Mouse (Mus musculus) right cerebral cortex, postnatal 14 days (tissue): Measurements from ENCODE around the gene Cep41.

Experiments
- DNase-seq: peaks from one replicate; pipeline ENCODE4 v3.0.0; 2022

The Cep41 gene

DNA sequence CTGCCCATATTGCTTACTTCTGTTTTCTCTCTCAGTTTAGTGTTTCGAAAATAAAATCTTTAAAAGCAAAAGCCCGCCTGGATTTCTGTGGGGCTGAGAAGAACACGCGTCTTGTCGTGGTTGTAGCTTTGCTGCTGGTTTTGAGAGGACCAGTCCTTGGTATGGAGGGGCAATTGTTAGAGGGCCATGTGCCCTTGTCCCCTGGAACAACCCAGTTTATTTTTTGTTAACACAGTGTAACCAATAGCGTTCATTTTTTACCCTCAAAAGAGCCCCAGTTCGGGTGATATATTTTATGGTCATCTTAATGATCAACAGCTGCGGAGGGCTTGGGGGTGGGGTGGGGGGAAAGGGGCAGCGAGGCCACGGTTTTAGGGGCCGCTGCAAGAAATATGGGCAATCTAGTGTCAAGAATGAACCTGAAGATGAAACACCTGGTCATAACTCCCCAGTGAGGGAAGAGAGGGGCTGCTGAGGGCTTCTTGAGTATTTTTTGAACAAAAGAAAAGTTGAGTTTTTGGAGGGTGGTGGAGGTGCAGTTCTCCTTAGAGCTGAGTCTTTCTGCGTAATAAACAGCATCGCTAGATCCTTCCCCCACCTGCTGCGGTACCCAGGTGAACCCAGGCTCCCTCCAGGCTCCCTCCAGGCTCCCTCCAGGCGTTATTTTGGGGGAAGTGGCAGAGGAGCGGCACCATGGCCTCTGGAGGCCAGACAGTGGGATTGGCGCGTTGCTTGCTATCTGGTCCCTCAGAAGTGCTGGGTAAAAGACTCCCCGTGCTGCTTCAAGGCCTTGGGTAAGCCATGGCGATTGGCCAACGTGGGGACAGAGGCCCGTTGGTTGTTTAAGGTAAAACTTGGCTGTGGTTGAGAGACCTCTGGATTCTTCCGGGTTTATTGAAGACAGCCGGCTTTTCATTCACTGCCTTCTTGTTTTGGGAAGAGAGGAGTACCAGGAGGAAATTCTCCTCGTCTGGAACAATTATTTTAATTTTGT, 17.1 kb upstream of the Cep41 start:
- no peak for DNase-seq

DNA sequence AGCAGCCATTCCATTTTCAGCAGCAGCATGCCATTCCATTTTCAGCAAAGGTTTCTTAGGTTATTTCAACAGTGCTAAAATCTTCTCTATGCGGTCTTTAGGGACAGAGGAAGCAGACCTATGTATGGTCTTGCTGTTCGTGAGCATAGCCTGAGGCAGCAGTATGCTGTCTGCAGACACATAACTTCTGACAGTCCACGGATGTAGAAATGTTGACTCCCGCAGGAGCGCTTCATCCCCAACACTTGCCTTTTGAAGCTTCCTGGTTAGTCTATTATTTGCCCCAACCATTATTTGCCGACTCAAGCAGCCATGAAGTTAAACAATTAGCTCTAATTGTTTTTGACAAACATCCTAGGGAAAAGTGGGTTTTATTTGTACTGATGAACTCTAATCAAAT, 15.6 kb upstream of the Cep41 start:
- DNase-seq, result no peak

DNA sequence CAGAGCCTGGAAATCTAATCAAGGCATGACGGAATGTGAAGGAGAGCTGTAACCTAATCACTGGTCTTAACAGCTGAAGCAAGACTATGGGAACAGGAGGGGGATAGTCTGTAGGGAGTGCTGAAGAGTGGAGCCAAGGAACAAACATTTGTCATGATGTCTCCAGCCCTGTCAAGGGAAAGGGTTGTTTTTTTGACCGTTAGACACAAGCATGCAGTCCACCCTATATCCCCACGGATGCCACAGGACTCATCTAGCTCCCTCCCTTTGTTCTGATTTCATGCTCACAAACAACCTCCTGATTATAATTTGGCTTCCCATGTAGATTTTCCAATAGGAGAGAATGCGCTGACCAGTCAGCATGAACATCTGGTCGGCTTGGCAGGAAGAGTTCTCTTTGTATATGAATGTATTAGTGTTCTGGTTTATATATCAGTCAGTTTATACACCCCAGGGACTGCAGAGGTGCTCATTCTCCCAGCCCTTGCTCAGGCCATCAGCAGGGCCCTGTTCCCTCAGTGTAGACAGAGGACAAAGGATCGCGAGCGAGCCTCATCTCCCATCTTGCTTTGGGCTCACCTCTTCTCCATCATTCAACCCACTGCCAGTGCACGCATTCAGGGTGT, 10.5 kb upstream of the Cep41 start:
- DNase-seq, result no peak

DNA sequence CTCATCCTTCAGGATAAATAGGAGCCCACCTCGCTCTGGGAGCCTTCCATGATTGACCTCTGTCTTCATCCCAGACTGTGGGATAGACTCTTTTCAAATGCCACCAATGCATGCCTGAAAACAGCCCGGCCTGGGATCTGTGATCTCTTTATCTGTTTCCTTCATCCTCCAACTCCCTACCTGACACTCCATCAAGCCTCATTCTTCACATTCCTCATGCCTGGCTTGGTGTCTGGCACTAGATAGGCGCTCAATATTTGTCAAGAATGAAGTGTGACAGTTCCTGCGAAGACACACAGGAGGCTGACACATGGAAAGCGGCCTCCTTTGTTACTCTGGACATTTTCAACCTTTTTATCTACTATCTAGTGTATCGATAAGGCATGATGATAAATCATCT, 9.9 kb upstream of the Cep41 start:
- no peak for DNase-seq

DNA sequence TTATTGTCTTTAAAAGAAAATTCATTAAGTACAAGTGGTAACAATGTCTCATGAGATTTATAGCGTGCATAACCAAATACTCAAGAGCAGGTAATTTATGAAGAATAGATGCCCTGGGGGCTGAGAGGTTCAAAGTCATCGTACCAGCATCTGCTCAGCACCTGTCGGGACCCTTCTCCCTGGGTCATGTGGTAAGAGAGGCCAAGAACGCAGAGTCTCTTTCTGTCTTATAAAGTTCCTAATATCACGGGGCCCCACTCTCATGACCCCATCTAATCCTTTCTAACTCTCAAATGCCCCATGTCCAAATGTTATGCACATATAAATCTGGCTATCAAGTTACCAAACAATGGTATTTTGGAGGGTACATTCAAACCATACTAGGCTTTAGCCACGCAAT, 9.3 kb upstream of the Cep41 start:
- DNase-seq, result no peak

- no peak for DNase-seq
Measured at GRCm38 (mm10) chr6:30700182-30700581, 6.6 kb upstream of the Cep41 start.

DNA sequence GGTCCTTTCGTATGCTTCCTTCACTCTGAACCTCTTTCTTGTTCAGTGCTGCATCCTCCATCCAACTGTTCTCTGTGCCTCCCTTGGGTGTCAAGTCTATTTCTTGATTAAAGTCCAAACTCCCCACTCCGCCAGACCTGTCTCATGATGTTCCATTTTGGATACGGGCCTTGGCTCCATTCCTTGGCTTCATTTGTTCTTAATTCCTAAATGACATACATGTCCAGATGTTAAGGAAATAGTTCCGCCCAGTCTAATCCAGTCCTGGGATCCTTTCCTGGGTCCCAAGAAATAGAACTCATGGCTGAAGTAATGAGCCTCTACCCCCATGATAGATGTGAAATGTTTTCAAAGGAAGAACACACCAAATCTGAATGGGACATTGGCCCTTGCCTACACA, 4.5 kb upstream of the Cep41 start:
- DNase-seq, result no peak

DNA sequence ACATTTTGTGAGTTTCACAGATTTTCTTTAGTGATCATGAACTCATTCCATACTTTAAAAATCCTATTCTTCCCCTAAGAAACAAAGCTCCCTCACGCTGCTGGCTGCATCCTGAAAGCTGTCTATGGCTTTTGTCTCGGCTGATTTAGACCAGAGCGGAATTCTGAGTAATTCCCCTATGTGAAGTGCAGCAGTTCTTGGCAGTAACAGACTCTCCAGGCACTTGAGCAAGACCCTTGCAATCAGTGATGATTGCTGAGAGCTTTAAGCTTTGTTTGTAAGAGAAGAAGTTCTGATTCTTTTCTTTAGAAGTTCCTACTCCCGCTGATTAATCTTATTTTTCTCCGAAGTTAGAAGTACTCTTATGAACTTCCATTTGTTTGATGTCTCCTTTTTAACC, 3.9 kb upstream of the Cep41 start:
- no peak for DNase-seq

DNA sequence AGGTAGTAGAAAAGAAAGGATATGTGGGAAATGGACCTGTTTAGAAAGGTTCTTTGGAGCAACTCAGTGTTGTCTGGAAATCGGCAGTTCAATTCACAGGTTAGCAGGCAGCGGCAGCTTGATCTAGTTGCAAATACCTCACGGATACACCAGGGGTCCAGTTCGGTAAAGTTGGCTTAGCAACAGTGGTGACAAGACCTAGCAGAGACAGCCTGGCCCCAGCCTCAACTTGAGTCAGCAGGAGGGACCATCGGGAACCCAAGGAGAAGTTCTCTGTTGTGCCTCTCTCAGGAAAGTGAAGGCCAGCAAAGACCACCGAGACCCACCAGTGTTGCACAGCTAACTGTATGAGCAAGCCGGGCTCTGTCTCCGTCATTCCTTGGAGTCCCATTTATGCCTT, 1.6 kb upstream of the Cep41 start:
- DNase-seq, result no peak

DNA sequence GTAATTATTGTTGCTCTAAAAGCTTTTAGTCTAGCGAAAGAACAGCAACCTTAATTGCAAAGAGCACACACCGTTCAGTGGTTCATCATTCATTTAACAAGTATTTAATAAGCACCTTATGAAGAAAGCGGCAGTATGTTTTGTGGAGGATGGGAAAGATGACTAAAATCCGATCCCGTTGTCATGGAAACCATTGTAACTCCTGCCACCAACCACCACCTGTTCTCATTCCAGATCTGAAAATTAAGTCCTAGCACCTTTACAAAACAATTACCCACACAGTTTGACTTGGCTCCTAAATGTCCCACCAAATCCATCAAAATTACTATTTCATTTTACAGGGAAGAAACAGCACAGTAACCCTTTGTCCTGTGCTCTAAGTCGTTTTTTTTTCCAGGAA, 660 bp upstream of the Cep41 start:
- DNase-seq, result no peak

GRCm38 (mm10) chr6:30692826-30693225, 723 bp downstream of the Cep41 start:
- DNase-seq, result no peak

DNA sequence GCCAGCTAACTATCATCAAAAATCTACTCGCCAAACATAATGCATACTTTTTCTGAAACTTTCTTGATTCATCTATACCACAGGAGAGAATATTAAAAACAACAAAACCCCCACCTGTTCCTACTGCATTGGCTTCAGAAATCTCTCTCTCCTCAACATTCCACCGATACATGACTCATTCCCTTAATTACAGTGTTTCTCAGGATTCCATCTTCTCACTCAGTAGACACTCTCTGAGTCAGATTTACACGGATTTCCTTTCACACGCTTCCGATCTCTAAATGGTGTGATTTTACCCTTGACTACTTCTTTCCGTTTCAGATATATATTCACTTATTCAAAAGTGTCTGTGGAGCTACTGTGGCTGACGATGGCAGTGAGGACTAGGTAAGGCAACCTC, 6.4 kb downstream of the Cep41 start:
- no peak for DNase-seq

DNA sequence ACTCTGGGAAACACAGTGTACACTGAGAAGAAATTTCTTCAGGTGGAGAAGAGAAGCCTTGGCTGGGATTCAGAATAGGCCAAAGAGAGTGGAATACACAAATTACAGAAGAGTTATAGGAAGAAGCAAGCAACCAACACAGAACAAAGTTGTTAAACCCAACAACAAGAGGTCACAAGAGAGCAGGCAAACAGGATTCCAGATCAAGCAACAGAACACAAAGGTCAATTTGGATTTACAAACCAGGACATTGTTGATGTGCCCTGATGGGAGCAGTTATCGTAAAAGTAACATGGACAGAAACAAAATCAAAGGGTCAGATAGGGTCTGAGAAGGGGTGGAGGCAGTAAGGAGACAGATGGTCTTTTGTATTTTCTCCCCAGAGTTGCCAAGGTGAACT, 9.0 kb downstream of the Cep41 start:
- DNase-seq, result no peak

GRCm38 (mm10) chr6:30681935-30682900, 11.3 kb downstream of the Cep41 start:
- DNase-seq, result peak; percentile 22

DNA sequence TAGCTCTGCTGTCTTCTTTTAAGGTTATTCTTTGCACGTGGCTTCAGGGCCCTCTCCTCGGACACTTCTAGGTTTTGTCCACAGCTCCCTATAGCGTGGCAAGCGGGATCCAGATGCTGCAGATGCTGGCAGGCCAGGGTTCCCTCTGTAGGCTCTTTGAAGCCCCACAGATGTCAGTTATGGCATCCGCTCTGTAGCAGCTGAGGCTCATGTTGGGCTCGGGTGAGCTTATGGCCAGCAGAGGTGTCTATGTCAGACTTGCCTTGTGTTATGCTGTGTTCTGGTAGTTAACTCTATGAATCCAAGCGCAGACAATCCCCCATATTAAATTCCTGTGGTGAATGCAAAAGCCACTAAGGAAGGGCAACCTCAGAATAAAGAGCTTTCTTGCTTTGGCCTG, 13.1 kb downstream of the Cep41 start:
- no peak for DNase-seq

GRCm38 (mm10) chr6:30679567-30679966, 14.0 kb downstream of the Cep41 start:
- no peak for DNase-seq

GRCm38 (mm10) chr6:30678482-30678881, 15.1 kb downstream of the Cep41 start:
- DNase-seq, result no peak

DNA sequence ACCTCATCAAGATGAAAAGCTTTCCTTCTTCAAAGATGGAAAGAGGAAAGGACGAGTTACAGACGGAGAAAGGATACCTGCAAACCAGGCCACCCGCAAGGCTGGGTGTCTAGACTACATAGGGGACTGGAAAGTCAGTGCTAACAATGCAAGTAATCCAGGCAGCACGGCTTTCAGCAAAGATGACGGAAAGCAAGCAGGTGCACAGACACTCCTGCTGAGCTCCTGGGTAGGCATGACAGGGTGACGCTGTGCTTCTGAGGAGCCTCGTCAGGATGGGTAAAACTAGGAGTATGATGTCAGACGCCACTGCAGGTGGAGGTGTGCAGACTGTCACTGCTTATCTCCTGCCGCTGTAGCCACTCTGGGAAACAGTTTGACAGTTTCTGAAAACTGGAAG, 16.0 kb downstream of the Cep41 start:
- DNase-seq, result no peak

DNA sequence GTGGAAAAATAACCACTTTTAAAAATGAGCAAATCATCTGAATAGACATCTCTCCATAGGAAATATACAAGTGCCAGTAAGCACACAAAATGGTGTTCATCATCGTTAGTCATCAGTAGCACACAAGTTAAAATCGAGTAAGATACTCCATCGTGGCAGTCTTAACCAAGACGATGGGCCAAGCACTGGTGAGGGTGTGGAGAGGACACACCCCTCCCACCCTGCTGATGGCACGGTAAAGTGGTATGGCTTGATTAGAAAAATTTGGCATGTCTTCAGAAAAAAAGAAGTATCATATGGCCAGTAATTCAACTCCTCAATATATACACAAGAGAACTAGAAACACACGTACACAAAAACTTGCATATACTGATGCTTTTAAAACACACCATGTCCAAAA, 17.0 kb downstream of the Cep41 start:
- DNase-seq, result no peak

DNA sequence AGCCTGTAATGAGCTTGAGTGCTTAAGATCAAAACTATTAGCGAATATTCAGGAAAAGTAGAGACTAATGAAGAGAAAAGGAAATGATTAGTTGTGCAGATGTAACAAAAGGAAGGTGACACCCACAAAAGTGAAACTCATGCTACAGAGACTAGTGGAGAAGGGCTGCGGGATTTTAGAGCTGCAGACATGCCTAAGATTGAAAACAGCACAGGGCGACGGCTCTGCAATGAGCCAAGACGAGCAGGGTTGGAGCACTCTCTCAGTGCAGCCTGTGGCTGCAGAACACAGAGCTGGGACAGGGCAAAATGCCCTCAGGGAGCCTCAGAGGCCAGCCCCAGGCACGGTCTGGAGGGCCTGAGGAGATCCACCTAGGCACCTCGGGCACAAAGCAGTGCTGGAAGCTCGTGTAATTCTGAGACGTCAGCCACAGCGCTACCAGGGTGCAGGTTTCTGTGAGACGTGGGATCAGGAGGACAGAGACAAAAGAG, 18.2 kb downstream of the Cep41 start:
- no peak for DNase-seq

- DNase-seq, result no peak
Measured at GRCm38 (mm10) chr6:30674714-30675280, 18.8 kb downstream of the Cep41 start.

DNA sequence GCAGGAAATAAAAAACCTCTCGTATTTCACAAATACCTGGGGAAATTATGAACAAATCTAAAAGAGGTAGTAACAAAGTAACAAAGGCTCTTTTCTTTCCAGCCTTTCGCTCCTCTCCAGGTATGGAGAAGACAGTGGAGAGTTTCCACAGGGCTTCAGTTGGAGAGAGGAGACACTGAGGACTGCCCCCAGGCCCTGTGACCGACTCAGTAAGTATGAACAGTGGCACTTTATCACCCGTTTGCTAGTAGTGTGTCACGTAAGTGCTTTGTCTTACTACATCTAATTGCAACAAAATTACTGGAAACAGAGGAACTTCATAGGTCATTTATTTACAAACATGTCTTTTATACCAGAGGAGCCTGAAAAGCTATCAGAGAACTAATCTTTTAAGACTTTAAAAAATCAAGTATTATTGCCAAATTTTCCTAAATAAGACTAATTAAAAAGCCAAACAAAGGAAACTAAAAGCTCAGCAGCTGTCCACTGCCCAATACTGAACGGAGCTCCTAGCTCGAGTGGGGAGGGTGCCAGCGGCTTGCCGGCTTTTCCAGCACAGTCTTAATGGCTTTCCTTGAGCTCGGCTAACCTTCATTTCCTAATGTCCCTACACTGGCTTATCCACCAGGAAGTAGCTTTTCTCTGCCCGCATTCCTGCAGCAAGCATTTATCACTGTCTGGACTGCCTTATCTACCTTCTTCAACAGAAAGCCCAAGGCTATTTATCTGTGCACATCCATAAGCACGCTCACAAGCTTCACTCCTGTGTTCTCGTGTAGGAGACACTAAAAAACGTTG, 19.6 kb downstream of the Cep41 start:
- DNase-seq, result no peak
